Mouse (Mus musculus): ENCODE results near the gene Klhl30. TPM values are rescaled to one million over a fixed set of nuclear protein-coding genes. Genes with fewer than 3 reads are reported as not detected.

The Klhl30 gene
- total RNA-seq, 2 experiments from 2014 or later: 36.6 to 48.8 TPM

Other genes with a start within 250 kb of the Klhl30 start
- gene Rbm44, start 205.9 kb upstream of the Klhl30 start, total RNA-seq (2021): not detected
- gene Ramp1, start 171.2 kb upstream of the Klhl30 start, total RNA-seq (2021): 10 to 100 TPM in 1 of 2 experiments, 1 to 10 TPM in 1; 6.4 to 11.0 TPM
- gene Ube2f, start 100.7 kb upstream of the Klhl30 start, total RNA-seq (2021): 10 to 100 TPM; 45.1 to 50.0 TPM
- 10 to 100 TPM; 13.9 to 15.1 TPM for gene Scly, start 52.7 kb upstream of the Klhl30 start, total RNA-seq (2021)
- under 1 TPM in 1 of 2 experiments, not detected in 1; 0.05 TPM for gene Espnl, start 28.9 kb upstream of the Klhl30 start, total RNA-seq (2021)
- not detected for gene Erfe, start 15.4 kb downstream of the Klhl30 start, total RNA-seq (2021)
- gene Ilkap, start 47.8 kb downstream of the Klhl30 start, total RNA-seq (2021): 10 to 100 TPM; 47.4 to 51.9 TPM
- gene Hes6, start 63.0 kb downstream of the Klhl30 start, total RNA-seq (2021): 10 to 100 TPM; 18.0 to 20.1 TPM
- gene Per2, start 108.3 kb downstream of the Klhl30 start, total RNA-seq (2021): 10 to 100 TPM in 1 of 2 experiments, 1 to 10 TPM in 1; 7.9 to 13.5 TPM
- gene Traf3ip1, start 143.6 kb downstream of the Klhl30 start, total RNA-seq (2021): 1 to 10 TPM; 4.6 to 5.4 TPM
- 10 to 100 TPM; 17.0 to 21.0 TPM for gene Asb1, start 189.5 kb downstream of the Klhl30 start, total RNA-seq (2021)